Mouse (Mus musculus) hindbrain, embryonic 11.5 days (tissue): ENCODE data around the gene Ogt. TPM values are rescaled to one million over a fixed set of nuclear protein-coding genes. Genes with fewer than 3 reads are reported as not detected.

Experiments
- ATAC-seq: fragments of 200-750 bp; cut with Nextera tagmentation; 2 replicates; pipeline ENCODE4 v1.8.0; 2017; ENCODE audit warnings: mild to moderate bottlenecking, moderate TSS enrichment, moderate library complexity; ENCODE audit not compliant: low FRiP score
- DNase-seq: peaks from one replicate; pipeline ENCODE4 v3.0.0-alpha.2; 2015; ENCODE audit warnings: low spot score
- H3K27ac ChIP-seq: fragments of 300-500 bp; sonication (generic); 2 replicates; pipeline ENCODE4 v1.5.1; 2014; ENCODE audit warnings: mild to moderate bottlenecking, low read depth, low read length
- H3K27me3 ChIP-seq: fragments of 300-500 bp; sonication (generic); 2 replicates; pipeline ENCODE4 v1.6.1; 2014; ENCODE audit warnings: mild to moderate bottlenecking, low read length, moderate library complexity, mixed read lengths; ENCODE audit not compliant: control insufficient read depth, insufficient read depth
- H3K36me3 ChIP-seq: fragments of 300-500 bp; sonication (generic); 2 replicates; pipeline ENCODE4 v1.6.1; 2014; ENCODE audit warnings: mild to moderate bottlenecking, low read length, moderate library complexity, mixed read lengths; ENCODE audit not compliant: control insufficient read depth, insufficient read depth
- H3K4me1 ChIP-seq: fragments of 300-500 bp; sonication (generic); replicated peaks from 2 replicates; pipeline ENCODE4 v1.6.1; 2014; ENCODE audit warnings: low read length, mixed read lengths; ENCODE audit not compliant: control insufficient read depth, insufficient read depth
- H3K4me2 ChIP-seq: fragments of 300-500 bp; sonication (generic); replicated peaks from 2 replicates; pipeline ENCODE4 v1.6.1; 2014; ENCODE audit warnings: mild to moderate bottlenecking, low read depth, low read length
- H3K4me3 ChIP-seq: fragments of 300-500 bp; sonication (generic); 2 replicates; pipeline ENCODE4 v1.5.1; 2014; ENCODE audit warnings: low read depth, low read length
- H3K9ac ChIP-seq: fragments of 300-500 bp; sonication (generic); 2 replicates; pipeline ENCODE4 v1.6.1; 2014; ENCODE audit warnings: low read depth, low read length
- H3K9me3 ChIP-seq: fragments of 300-500 bp; sonication (generic); 2 replicates; pipeline ENCODE4 v1.6.1; 2016; ENCODE audit warnings: low read length; ENCODE audit not compliant: control insufficient read depth
- WGBS: fragments of 180-500 bp; shearing (Covaris S2); extraction: QIAGEN DNeasy Blood & Tissue Kit; methylation state at CpG from one replicate; pipeline ENCODE4 v1.1.7; 2014; 5-methylcytosine and 5-hydroxymethylcytosine counted together
- polyA plus RNA-seq: library from polyadenylated mRNA; unstranded; fragments of >200 nt; fragmentation: Nextera tagmentation; extraction: Ambion mirVana; gene quantifications from 2 replicates; pipeline ENCODE4 v1.2.1, GENCODE M21; 2014

Gene Ogt
- polyA plus RNA-seq, 1 experiment from 2014 or later = 256 TPM

- DNase-seq (no peak), ATAC-seq (no peak)
- no peak overlapping the region for H3K4me3 ChIP-seq
- WGBS = 35% methylated on average over 1 of the region's 1 CpGs
- no peaks in the 10 kb centered on the region for H3K4me1 ChIP-seq
- H3K27ac ChIP-seq = no peak overlapping the region
- no peak overlapping the region for H3K9ac ChIP-seq
- peaks cover 2% of the 10 kb centered on the region; the same call in 1 of the 2 replicates for H3K27me3 ChIP-seq
- no peak overlapping the region for H3K4me2 ChIP-seq
- no peaks in the 10 kb centered on the region for H3K36me3 ChIP-seq
- no peaks in the 10 kb centered on the region for H3K9me3 ChIP-seq
Measured at GRCm38 (mm10) chrX:101720401-101720800, 80.5 kb downstream of the Ogt start.

- no peak overlapping the region for H3K9ac ChIP-seq
- H3K36me3 ChIP-seq = no peaks in the 10 kb centered on the region
- H3K4me2 ChIP-seq = no peak overlapping the region
- H3K9me3 ChIP-seq = no peaks in the 10 kb centered on the region
- no peaks in the 10 kb centered on the region for H3K27me3 ChIP-seq
- no peak overlapping the region for H3K4me3 ChIP-seq
- ATAC-seq (no peak), DNase-seq (no peak)
- H3K27ac ChIP-seq = no peak overlapping the region
- H3K4me1 ChIP-seq = no peaks in the 10 kb centered on the region
Measured at GRCm38 (mm10) chrX:101730010-101730409, 90.2 kb downstream of the Ogt start.

- no peak overlapping the region for H3K4me3 ChIP-seq
- WGBS = 84% methylated on average over 12 of the region's 12 CpGs
- H3K9me3 ChIP-seq = no peaks in the 10 kb centered on the region
- H3K4me2 ChIP-seq = no peak overlapping the region
- no peaks in the 10 kb centered on the region for H3K4me1 ChIP-seq
- ATAC-seq = no peak
- no peak overlapping the region for H3K27ac ChIP-seq
- H3K36me3 ChIP-seq = no peaks in the 10 kb centered on the region
- H3K9ac ChIP-seq = no peak overlapping the region
- no peak for DNase-seq
- H3K27me3 ChIP-seq = no peaks in the 10 kb centered on the region; the same call in 1 of the 2 replicates
Measured at GRCm38 (mm10) chrX:101732644-101733043, 92.8 kb downstream of the Ogt start.

DNA sequence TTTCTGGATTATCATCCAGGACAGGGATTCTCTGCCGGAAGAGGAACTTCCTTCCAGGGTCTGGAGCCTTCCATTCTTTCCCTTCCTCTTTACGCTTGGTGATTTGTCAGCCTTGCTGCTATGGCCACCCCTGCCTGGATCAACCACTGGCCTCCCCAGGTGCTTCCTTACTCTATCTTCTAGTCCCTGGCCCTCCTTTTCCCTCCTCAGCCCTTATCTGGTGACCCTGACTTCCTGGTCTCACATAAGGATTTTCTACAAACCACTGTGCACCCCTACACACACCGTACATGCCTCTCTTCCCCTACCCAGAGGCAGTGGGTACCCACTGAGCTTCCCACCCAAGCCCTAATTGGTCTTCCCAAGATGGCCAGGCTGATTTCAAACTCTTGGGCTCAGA is 93.4 kb downstream of the Ogt start:
- no peaks in the 10 kb centered on the region for H3K4me1 ChIP-seq
- DNase-seq = no peak
- no peaks in the 10 kb centered on the region; the same call in 1 of the 2 replicates for H3K27me3 ChIP-seq
- ATAC-seq = no peak
- H3K36me3 ChIP-seq = no peaks in the 10 kb centered on the region
- H3K4me3 ChIP-seq = no peak overlapping the region
- H3K9me3 ChIP-seq = no peaks in the 10 kb centered on the region
- H3K4me2 ChIP-seq = no peak overlapping the region
- H3K27ac ChIP-seq = no peak overlapping the region
- no peak overlapping the region for H3K9ac ChIP-seq
- WGBS = 91% methylated on average over 3 of the region's 3 CpGs

DNA sequence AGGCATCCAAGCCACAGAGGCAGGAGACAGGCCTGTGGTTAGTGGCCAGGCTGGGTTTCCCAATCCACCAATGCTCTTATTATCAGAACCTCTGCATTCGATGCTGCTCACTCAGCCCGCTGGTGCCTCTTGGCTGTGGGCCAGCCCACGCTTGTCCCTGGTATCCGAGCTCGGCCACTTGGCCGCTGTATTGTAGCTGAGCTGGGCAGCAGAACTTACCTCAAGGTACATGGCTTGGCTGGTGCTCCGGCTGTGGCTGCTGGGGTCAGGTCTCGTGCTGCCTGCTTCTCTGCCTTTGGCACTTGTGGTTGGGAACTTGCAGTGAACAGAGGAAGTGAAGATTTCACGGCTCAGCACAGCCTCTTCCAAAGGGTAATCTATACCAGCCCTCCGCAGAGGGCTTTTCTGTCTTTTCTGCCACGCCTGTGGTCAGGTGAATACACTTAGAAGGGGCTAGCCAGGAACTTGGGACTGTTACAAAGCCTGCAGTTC is 94.0 kb downstream of the Ogt start, which contains the start of gene Cxcr3:
Gene Cxcr3 (minus strand): TSS at position 442 of the 492 bp plus-strand sequence.
- Histone ChIP-seq H3K4me1 (no peaks in the 10 kb centered on the region), H3K27me3 (no peaks in the 10 kb centered on the region; the same call in 1 of the 2 replicates), H3K9ac (no peak within 1 kb of the TSS), H3K4me2 (no peak within 1 kb of the TSS), H3K9me3 (no peaks in the 10 kb centered on the region), H3K4me3 (no peak within 1 kb of the TSS), H3K36me3 (no peaks in the 10 kb centered on the region), H3K27ac (no peak within 1 kb of the TSS)
- 85% methylated on average over 11 of the region's 11 CpGs for WGBS
- ATAC-seq = no peak
- no peak for DNase-seq

Other genes starting within 250 kb of the Ogt start
- 20.1 and 24.2 TPM in 2 replicates for gene Zmym3, start 219.2 kb upstream of the Ogt start, polyA plus RNA-seq
- 550 and 663 TPM in 2 replicates for gene Nono, start 210.7 kb upstream of the Ogt start, polyA plus RNA-seq
- 2.8 and 3.9 TPM in 2 replicates for gene Itgb1bp2, start 191.0 kb upstream of the Ogt start, polyA plus RNA-seq
- 21.9 and 26.4 TPM in 2 replicates for gene Taf1, start 107.3 kb upstream of the Ogt start, polyA plus RNA-seq
- gene Cxcr3, start 94.2 kb downstream of the Ogt start, polyA plus RNA-seq = 0.28 TPM in 1 of 2 replicates, not detected in the other
- gene Gm4779, start 154.4 kb downstream of the Ogt start, polyA plus RNA-seq = not detected in 2 replicates
- 0.10 TPM in 1 of 2 replicates, not detected in the other for gene 8030474K03Rik, start 154.6 kb downstream of the Ogt start, polyA plus RNA-seq
- gene Nhsl2, start 209.3 kb downstream of the Ogt start, polyA plus RNA-seq = 9.7 and 11.8 TPM in 2 replicates